Mouse (Mus musculus) ES-E14 (cell line): ENCODE data around the gene Srd5a1.

Experiments
- CHD2 ChIP-seq: IDR thresholded peaks from 2 replicates; pipeline ENCODE4 v1.6.1; 2014; ENCODE audit warnings: mild to moderate bottlenecking, low read depth, low read length, inconsistent platforms
- HCFC1 ChIP-seq: IDR thresholded peaks from 2 replicates; pipeline ENCODE4 v1.6.1; 2012; ENCODE audit warnings: low read length, inconsistent platforms, borderline replicate concordance; ENCODE audit not compliant: insufficient read depth
- MAFK ChIP-seq: IDR thresholded peaks from 2 replicates; pipeline ENCODE4 v1.6.1; 2014; ENCODE audit warnings: mild to moderate bottlenecking, low read depth, low read length, inconsistent platforms; ENCODE audit not compliant: insufficient read depth
- ZC3H11A ChIP-seq: IDR thresholded peaks from 2 replicates; pipeline ENCODE4 v1.6.1; 2012; ENCODE audit warnings: low read depth, mild to moderate bottlenecking, inconsistent platforms, low read length, borderline replicate concordance
- ZNF384 ChIP-seq: IDR thresholded peaks from 2 replicates; pipeline ENCODE4 v1.6.1; 2012; ENCODE audit warnings: low read depth, low read length, inconsistent platforms

DNA sequence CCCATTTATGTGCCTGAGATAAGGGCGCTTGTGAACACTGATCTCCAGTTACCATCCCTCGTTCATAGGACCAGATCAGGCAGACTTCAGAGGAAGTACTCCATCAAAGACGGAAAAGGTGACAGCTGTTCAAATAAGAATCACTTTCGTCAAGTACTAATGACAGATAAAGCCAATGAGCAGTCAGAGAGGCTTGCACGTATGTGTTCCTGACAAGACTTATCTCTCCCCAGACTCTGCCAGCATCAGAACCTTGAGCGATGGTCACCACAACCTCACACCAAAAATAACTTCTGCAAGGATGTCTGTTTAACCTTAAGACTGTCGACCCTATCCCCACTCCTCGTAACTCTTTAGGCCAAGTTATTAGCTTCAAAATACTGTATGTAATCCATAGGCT, 2.5 kb downstream of the Srd5a1 start:
- no peak for TF ChIP-seq MAFK
- no peak for TF ChIP-seq ZNF384
- TF ChIP-seq CHD2 = no peak
- TF ChIP-seq HCFC1 = no peak
- TF ChIP-seq ZC3H11A = no peak
